Mouse (Mus musculus): ENCODE results near the gene Il31.
A peak's percentile ranks its signal among the peaks of the same experiment; 100 is the strongest.
"Not testable (repeated sequence)": the region's sequence is repeated elsewhere in the genome, so short reads cannot be mapped to it uniquely, and the experiment has no call there.

Il31 gene

DNA sequence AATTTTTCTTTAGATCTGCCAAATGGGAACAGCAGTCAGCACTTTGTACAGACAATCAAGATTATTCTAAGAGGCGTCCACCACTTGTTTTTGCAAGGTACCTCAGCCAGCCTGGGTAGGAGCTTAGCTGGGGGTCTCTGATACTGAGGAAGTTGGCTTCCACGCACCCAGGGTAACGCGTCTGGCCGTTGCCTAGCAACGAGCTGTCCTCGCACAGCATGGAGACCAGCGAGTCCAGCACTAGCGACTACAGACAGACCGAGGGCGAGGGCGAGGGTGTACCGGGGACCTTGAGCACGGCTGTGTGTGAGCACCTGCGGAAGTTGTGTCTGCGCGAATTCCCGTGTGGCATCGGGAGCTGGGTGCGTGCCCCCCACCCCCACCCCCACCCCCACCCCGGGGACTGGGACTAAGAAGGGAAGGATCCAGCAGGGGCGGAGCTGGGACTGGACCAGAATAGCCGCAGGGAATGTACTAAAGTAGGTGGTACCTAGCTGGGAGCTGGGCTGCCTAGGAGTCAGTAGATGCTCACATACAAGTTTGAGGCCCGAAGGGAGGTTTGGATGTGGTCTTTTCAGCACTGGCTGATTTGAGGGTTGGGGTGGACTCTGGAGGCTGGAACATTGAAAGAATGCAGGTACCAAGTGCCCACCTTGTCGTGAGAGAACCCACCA, at the start of gene Il31, which contains the start of gene Lrrc43:
TSS of gene Il31 (minus strand) at position 378 of the 674 bp plus-strand sequence.
TSS of gene Lrrc43 (plus strand) at position 194 of the 674 bp plus-strand sequence.
- DNase-seq (ENCODE audit: low read depth, low spot score), result no peak

GRCm38 (mm10) chr5:123533801-123534200, 44.5 kb upstream of the Il31 start:
- DNase-seq (ENCODE audit: low read depth, low spot score), result no peak

- no peak for DNase-seq (ENCODE audit: low read depth, low spot score)
Observed at GRCm38 (mm10) chr5:123530056-123530455, 40.8 kb upstream of the Il31 start.

DNA sequence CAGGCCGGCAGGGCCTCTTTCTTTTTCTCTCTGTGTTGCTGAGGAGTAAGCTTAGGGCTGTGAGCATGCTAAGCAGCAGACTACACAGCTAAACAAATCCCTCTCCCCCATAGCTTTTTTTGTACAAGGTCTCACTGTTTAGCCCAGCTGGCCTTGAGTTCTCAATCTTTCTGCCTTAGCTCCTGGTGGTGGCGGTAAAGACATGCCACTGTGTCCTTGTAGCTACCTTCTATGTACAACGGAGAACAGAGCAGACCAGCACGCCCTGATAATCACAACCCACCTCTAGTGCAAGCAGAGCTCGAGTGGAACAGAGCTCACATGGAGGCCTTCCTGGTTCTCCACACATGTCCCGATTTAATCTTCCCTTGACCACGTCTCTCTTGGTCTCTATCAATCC, 39.4 kb upstream of the Il31 start:
- no peak for DNase-seq (ENCODE audit: low read depth, low spot score)

DNA sequence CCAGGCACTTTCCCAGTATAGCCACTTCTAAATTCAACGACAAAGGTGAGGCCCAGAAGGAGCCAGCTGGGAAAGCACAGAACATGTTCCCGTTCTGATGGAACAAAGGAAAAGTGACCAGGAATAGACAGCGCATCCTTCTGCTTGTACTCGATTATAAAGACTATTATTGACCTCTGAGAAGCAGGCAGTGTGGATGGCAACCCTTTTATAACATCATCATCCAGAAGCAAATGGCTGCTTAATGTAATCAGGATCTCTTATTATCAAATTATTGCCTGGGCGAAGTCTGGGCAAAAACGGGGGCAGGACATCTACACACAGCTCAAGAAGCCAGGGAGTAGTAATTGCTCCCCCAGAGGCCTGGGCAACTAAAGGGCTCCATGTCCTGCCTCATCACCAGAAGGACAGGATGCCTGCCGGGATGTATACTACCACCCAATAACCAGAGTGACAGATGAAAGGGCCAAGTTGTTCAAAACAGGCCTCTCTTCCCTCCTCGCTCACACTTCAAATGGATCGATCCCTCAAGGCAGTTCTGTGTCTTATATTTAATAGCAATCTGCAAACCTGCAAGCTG, 36.7 kb upstream of the Il31 start:
- no peak for DNase-seq (ENCODE audit: low read depth, low spot score)

DNA sequence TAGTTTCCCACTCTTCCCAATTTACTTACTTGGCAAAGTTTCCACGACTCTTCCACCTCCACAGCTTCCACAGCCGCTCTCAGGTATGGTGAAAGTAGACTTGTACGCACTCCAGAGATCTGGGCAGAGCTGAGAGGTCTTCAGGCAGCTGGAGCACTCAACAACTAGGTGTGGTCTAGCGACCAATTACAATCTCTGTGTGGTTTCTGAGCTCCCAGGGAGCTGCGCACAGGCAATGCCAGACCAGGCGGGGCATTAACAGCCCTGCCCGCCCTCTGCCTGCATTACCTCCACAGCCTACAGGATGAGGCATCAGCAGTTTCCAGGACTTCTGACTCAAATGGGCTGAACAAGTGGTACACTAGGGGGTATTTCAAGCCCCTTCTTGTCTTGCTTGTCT, 36.0 kb upstream of the Il31 start, which contains the start of gene Gm49027:
TSS of gene Gm49027 (minus strand) at position 208 of the 400 bp plus-strand sequence.
- no peak for DNase-seq (ENCODE audit: low read depth, low spot score)

- DNase-seq (ENCODE audit: low read depth, low spot score), result peak; percentile 56
Observed at GRCm38 (mm10) chr5:123524393-123524750, 35.1 kb upstream of the Il31 start.

GRCm38 (mm10) chr5:123523692-123524392, 34.6 kb upstream of the Il31 start, which contains the start of gene Diablo:
Gene Diablo (minus strand): TSS chr5:123524176.
- peak; percentile 93 for DNase-seq (ENCODE audit: low read depth, low spot score)

- DNase-seq (ENCODE audit: low read depth, low spot score), result no peak
Observed at GRCm38 (mm10) chr5:123522166-123522565, 32.9 kb upstream of the Il31 start.

- DNase-seq (ENCODE audit: low read depth, low spot score), result no peak
Observed at GRCm38 (mm10) chr5:123521621-123522020, 32.3 kb upstream of the Il31 start.

DNA sequence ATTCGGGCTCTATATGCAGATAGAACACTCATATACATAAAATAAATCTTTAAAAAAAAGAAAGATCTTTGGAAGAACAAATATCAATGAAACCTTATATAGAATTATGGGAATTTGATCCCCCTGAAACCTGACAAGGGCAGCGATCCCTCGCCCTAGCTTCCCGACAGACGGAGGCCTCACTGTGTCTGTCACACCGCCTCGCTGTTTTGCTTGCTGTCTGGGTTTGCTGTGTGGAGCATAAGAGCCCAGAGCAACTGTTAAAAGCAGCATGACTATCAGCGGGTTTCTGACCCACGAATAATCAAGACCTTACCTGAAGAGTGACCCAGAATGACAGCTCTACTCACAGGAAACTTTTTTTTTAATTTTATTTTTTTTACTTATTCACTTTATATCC, 31.4 kb upstream of the Il31 start:
- DNase-seq (ENCODE audit: low read depth, low spot score), result no peak

- no peak for DNase-seq (ENCODE audit: low read depth, low spot score)
Observed at GRCm38 (mm10) chr5:123514871-123515270, 25.6 kb upstream of the Il31 start.

- DNase-seq (ENCODE audit: low read depth, low spot score), result no peak
Observed at GRCm38 (mm10) chr5:123512102-123512501, 22.8 kb upstream of the Il31 start.

DNA sequence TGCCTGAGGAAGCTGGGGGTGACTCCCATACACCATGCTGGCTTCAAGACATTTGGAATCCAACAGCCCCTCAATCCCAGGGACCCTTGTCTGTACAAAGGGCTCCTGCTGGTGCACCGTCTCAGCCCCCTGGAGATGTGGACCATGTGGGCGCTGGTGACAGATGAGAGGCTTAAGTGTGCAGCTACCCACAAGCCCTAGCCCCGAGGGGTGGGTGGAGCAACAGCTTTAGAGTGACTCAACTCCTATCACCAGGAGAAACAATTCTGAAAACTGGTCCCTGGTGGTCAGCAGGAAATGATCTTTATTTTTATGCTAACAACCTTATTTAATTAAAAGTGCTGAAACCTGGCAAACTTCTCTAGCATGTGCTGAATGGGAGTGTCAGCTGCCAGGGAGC, 22.1 kb upstream of the Il31 start:
- DNase-seq (ENCODE audit: low read depth, low spot score), result not testable (repeated sequence)

DNA sequence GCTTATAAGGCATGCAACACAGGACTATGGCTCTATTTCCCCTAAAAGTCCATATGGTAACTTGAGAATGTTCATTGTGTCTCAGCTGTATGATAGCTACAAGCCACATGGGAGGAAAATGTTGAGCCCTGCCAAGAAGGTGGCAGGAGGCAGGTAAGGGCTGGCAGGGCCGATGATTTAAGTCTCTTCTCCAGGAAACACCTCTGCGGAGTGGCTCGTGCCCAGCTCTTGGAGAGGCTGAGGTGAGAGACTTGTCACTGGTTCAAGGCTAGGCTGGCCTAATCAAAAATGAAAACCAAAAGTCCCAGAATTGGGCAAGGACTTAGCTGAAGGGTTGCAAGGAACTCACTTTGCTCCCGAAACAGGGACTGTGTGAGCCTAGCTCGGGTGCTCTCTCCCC, 20.9 kb upstream of the Il31 start, which contains the start of gene B3gnt4:
TSS of gene B3gnt4 (plus strand) at position 301 of the 400 bp plus-strand sequence.
- DNase-seq (ENCODE audit: low read depth, low spot score), result no peak

- DNase-seq (ENCODE audit: low read depth, low spot score), result no peak
Observed at GRCm38 (mm10) chr5:123508921-123509320, 19.6 kb upstream of the Il31 start.

GRCm38 (mm10) chr5:123507936-123508723, 18.8 kb upstream of the Il31 start:
- DNase-seq (ENCODE audit: low read depth, low spot score), result peak; percentile 88

DNA sequence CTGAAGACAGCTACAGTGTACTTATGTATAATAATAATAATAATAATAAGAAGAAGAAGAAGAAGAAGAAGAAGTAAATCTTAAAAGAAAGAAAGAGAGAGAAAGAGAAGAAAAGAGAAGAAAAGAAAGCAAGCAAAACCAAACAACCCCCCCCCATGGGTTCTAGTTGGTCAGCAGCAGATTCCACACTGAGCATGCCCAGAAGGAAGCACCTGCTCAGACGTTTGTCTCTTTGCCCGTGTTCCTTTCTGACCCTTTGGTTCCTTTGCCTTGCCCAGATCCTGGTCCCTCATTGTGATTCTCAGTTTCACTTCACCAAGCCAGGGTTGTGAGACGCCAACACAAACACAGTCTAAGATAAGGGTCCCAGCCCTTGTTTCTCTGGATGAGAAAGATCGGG, 12.7 kb upstream of the Il31 start:
- no peak for DNase-seq (ENCODE audit: low read depth, low spot score)

DNA sequence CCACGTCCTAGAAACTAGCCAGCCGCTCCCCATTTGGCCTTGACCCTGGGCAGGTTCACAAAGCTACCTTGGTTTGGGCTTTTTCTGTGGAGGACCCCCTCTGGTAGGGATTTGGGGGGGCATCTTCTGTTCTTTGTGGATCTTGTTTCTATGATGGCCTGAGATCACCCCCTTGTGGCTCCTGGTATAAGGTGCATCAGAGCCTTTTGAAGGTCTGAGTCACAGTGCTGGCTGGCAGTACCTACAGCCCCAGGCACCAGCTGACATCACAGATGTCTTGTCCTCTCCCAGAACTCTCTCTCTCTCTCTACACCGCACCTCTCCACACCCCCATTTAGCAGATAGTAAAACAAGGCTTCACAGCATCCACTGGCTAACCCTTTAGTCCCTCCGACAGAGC, 10.4 kb upstream of the Il31 start:
- no peak for DNase-seq (ENCODE audit: low read depth, low spot score)

- DNase-seq (ENCODE audit: low read depth, low spot score), result no peak
Observed at GRCm38 (mm10) chr5:123489935-123490334, 646 bp upstream of the Il31 start.

DNA sequence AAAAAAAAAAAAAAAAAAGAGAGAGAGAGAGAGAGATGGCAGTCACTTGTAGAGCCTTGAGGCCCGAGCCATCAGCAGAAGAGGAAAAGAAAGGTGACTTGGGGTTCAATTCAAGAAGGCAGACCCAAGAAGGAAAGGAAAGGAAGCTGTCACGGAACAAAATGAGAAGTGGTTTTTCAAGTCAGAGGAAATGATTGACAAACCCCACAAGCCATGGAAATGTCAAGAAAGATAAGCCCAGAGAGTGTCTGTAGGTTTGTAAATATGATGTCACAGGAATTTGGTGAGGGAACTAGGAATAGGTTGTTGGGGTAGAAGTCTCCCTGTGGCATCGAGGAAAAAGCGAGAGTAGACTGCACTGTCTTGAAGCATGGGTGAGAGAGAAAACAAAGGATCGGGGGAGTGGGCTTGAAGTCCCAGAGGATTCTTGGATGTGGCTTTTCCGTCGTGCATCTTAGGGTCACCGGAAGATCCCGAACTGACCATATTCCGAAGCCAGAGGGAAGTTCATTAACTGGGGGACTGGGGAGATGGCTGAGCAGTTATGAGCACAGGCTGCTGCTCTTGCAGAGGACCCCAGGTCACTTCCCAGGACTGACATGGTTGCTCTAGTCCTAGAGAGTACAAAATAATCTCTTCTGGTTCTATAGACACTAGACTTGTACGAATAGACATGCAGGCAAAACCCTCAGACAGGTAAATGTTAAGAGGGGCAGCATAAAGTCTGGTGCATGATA, 1.5 kb downstream of the Il31 start:
- no peak for DNase-seq (ENCODE audit: low read depth, low spot score)

Data from WW6 (cell line).